Mouse (Mus musculus) forebrain, embryonic 14.5 days (tissue): ENCODE measurements at regions not wholly inside any gene's neighbourhood (a gene's known extent, or its start where the extent isn't known, plus 50 kb on each side); places are given as distances from the start of the nearest gene placed in this dataset.

Experiments
- ATAC-seq: fragments of 200-750 bp; cut with Nextera tagmentation; 2 replicates; pipeline ENCODE4 v1.8.0; 2017; ENCODE audit warnings: mild to moderate bottlenecking, moderate library complexity
- DNase-seq: peaks from one replicate; pipeline ENCODE4 v3.0.0-alpha.2; 2015; ENCODE audit warnings: low spot score
- H3K27ac ChIP-seq: fragments of 300-500 bp; sonication (generic); 2 replicates; pipeline ENCODE4 v1.5.1; 2014; ENCODE audit warnings: low read depth, mild to moderate bottlenecking, control low read depth, low read length, moderate library complexity
- H3K27me3 ChIP-seq: fragments of 300-500 bp; sonication (generic); replicated peaks from 2 replicates; pipeline ENCODE4 v1.6.1; 2014; ENCODE audit warnings: low read length, control low read depth, mixed read lengths; ENCODE audit not compliant: control insufficient read depth, insufficient read depth
- H3K36me3 ChIP-seq: fragments of 300-500 bp; sonication (generic); 2 replicates; pipeline ENCODE4 v1.6.1; 2014; ENCODE audit warnings: low read length, control low read depth; ENCODE audit not compliant: control insufficient read depth, insufficient read depth
- H3K4me1 ChIP-seq: fragments of 300-500 bp; sonication (generic); 2 replicates; pipeline ENCODE4 v1.6.1; 2014; ENCODE audit warnings: antibody characterized with exemption, low read length, control low read depth; ENCODE audit not compliant: control insufficient read depth, insufficient read depth
- H3K4me2 ChIP-seq: fragments of 300-500 bp; sonication (generic); 2 replicates; pipeline ENCODE4 v1.6.1; 2014; ENCODE audit warnings: mild to moderate bottlenecking, control low read depth, low read length
- H3K4me3 ChIP-seq: fragments of 300-500 bp; sonication (generic); 2 replicates; pipeline ENCODE4 v1.5.1; 2014; ENCODE audit warnings: low read depth, low read length, control low read depth
- H3K9ac ChIP-seq: fragments of 300-500 bp; sonication (generic); 2 replicates; pipeline ENCODE4 v1.6.1; 2014; ENCODE audit warnings: mild to moderate bottlenecking, low read length, control low read depth, moderate library complexity
- H3K9me3 ChIP-seq: fragments of 300-500 bp; sonication (generic); replicated peaks from 2 replicates; pipeline ENCODE4 v1.6.1; 2016; ENCODE audit warnings: low read length, control low read depth, mixed read lengths; ENCODE audit not compliant: control insufficient read depth
- WGBS: fragments of 180-500 bp; shearing (Covaris S2); extraction: QIAGEN DNeasy Blood & Tissue Kit; methylation state at CpG from one replicate; pipeline ENCODE4 v1.1.7; 2014; 5-methylcytosine and 5-hydroxymethylcytosine counted together

- Histone ChIP-seq H3K4me3 (no peak overlapping the region), H3K27ac (no peak overlapping the region), H3K9me3 (no peaks in the 10 kb centered on the region), H3K4me1 (no peaks in the 10 kb centered on the region), H3K27me3 (no peaks in the 10 kb centered on the region), H3K4me2 (no peak overlapping the region), H3K36me3 (no peaks in the 10 kb centered on the region), H3K9ac (no peak overlapping the region)
- ATAC-seq (peak; percentile 54), DNase-seq (peak; percentile 33)
- 40% methylated on average over 2 of the region's 2 CpGs for WGBS
Observed at GRCm38 (mm10) chr15:25187881-25188326, 225.7 kb downstream of the Basp1 start.

DNA sequence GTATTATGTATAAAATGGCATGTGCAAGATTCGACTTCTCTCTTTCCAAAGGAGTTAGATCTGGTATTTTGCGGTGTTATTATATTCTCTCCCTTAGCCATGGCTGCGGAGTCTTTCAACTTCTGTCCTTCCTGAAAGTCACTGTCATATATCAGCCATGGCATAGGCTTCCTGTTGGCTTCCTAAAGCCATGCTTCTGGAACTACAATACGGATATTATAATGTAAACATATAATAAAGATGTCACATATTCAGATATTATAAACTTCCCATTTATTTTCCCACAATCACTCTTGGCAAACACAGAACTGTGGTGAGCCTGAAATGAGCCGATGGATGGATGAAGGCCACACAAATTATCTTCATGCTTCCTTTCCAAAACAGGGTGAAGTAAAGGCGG lies 240.8 kb downstream of the Basp1 start:
- no peak overlapping the region for H3K27ac ChIP-seq
- no peak overlapping the region for H3K9ac ChIP-seq
- H3K9me3 ChIP-seq, result no peaks in the 10 kb centered on the region
- no peak overlapping the region for H3K4me3 ChIP-seq
- WGBS, result 95% methylated on average over 6 of the region's 6 CpGs
- no peak for ATAC-seq
- H3K27me3 ChIP-seq, result no peaks in the 10 kb centered on the region
- no peaks in the 10 kb centered on the region for H3K4me1 ChIP-seq
- H3K36me3 ChIP-seq, result no peaks in the 10 kb centered on the region
- H3K4me2 ChIP-seq, result no peak overlapping the region
- DNase-seq, result no peak

DNA sequence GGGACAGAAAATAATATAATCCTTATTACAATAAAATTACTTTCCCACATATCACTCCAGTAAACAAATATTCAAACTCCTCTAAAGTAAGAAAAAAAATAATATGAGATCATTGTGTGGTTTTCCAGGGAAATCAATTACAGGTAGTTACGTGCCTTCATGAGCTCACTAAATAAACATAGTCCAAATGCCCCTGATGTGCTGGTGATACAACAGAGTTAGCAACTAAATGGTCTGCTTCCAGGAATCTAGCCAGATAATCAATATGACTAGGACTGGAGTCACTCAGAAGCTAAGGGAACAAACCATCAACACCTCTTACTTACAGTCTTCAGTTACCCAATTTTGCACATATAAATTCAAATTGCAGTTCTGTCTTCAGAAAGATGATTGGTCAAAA lies 267.2 kb downstream of the Basp1 start:
- Histone ChIP-seq H3K27ac (no peak overlapping the region), H3K4me2 (no peak overlapping the region), H3K9ac (no peak overlapping the region), H3K36me3 (no peaks in the 10 kb centered on the region), H3K27me3 (no peaks in the 10 kb centered on the region), H3K9me3 (no peaks in the 10 kb centered on the region), H3K4me3 (no peak overlapping the region), H3K4me1 (no peaks in the 10 kb centered on the region)
- ATAC-seq (no peak), DNase-seq (no peak)
- 87% methylated on average over 1 of the region's 1 CpGs for WGBS

DNA sequence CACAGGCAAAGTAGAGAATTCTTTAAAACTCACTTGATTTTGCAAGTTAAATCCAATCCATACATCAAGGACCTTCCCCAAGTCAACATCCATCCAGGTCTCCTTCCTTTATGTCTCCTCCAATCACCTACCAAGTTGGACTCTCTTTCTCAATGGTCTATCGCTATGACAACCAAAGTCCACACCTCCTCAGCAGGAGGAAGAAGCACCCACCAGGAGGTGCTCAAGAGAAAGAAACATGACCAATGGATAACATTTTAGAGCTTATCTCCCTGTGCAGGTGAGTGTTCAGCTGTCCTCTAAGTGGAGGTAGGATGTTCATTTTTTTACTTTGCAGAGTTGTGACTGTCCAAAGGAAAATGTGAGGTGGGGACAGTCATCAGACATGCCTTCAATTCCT lies 269.3 kb downstream of the Basp1 start:
- WGBS, result 67% methylated on average over 1 of the region's 1 CpGs
- Histone ChIP-seq H3K4me1 (no peaks in the 10 kb centered on the region), H3K9me3 (no peaks in the 10 kb centered on the region), H3K4me3 (no peak overlapping the region), H3K27ac (no peak overlapping the region), H3K36me3 (no peaks in the 10 kb centered on the region), H3K4me2 (no peak overlapping the region), H3K27me3 (no peaks in the 10 kb centered on the region), H3K9ac (no peak overlapping the region)
- DNase-seq (no peak), ATAC-seq (no peak)

DNA sequence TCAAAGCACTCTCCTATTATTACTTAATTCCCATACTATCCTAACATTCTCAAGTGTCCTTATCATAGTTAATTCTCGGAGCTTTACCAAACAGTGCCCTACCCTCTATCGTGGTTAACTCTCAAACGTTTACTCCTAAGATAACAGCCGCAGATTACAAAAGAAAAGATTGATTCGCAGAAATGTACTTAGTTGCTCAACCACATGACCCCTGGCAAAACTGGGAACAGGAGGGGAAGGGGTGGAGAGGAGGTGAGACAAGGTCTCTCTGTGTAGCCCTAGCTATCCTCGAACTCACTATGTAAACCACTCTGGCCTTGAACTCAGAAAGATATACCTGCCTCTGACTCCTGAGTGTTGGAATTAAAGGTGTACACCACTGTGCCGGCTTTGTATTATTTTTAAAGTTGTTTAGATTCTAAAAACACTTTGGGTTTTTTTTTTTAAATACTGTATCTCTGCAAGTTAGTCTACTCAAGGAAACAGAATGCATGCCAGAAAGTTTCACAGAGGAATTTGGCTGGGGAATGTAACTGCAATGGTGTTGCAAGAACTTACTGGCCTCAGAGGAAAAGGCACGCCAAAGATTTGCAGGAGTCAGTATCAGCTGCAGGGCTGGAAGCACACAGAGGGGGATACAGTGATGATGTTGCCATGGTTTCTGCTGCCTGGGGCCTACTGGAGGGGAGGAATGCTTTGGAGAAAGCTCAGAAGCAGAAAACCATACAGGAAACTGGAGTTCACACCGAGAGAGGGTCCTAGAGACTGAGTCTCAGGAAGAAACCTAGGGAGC lies 273.0 kb downstream of the Basp1 start:
- WGBS, result 73% methylated on average over 9 of the region's 9 CpGs
- ATAC-seq (peak; percentile 48; the same call in 1 of the 2 replicates), DNase-seq (peak; percentile 56)
- Histone ChIP-seq H3K9ac (no peak overlapping the region), H3K4me3 (no peak overlapping the region), H3K9me3 (no peaks in the 10 kb centered on the region), H3K4me1 (no peaks in the 10 kb centered on the region), H3K27ac (no peak overlapping the region), H3K36me3 (no peaks in the 10 kb centered on the region), H3K4me2 (no peak overlapping the region), H3K27me3 (no peaks in the 10 kb centered on the region)

DNA sequence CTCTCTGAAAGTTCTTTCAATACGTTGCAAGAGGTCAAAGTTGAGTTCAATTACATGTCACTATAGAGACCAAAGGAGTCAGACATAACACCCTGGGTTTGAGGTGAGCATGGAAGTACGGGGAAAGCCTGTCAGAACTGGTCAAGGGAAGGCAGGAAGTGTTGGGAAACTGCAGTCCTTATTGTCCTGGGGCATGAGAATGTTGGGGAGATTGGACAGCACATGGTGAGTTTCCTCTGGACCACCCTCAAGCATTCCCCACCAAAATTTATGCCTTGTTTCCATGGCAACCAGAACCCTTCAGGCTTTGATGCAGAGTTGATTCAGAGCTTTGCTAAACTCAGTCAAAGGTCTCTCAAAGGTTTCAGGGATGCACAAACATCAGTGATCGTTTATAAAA lies 276.5 kb downstream of the Basp1 start:
- no peaks in the 10 kb centered on the region for H3K36me3 ChIP-seq
- no peak overlapping the region for H3K9ac ChIP-seq
- H3K9me3 ChIP-seq, result no peaks in the 10 kb centered on the region
- H3K27ac ChIP-seq, result no peak overlapping the region
- DNase-seq (peak; percentile 23), ATAC-seq (no peak)
- H3K4me2 ChIP-seq, result no peak overlapping the region
- H3K27me3 ChIP-seq, result no peaks in the 10 kb centered on the region
- no peak overlapping the region for H3K4me3 ChIP-seq
- no peaks in the 10 kb centered on the region for H3K4me1 ChIP-seq
- WGBS, result 8% methylated on average over 3 of the region's 3 CpGs

- ATAC-seq (no peak), DNase-seq (no peak)
- Histone ChIP-seq H3K4me1 (no peaks in the 10 kb centered on the region), H3K4me3 (no peak overlapping the region), H3K9ac (no peak overlapping the region), H3K27me3 (no peaks in the 10 kb centered on the region), H3K9me3 (no peaks in the 10 kb centered on the region), H3K36me3 (no peaks in the 10 kb centered on the region), H3K27ac (no peak overlapping the region), H3K4me2 (no peak overlapping the region)
- WGBS, result 89% methylated on average over 19 of the region's 19 CpGs
Observed at GRCm38 (mm10) chr15:25135471-25136262, 277.9 kb downstream of the Basp1 start.

DNA sequence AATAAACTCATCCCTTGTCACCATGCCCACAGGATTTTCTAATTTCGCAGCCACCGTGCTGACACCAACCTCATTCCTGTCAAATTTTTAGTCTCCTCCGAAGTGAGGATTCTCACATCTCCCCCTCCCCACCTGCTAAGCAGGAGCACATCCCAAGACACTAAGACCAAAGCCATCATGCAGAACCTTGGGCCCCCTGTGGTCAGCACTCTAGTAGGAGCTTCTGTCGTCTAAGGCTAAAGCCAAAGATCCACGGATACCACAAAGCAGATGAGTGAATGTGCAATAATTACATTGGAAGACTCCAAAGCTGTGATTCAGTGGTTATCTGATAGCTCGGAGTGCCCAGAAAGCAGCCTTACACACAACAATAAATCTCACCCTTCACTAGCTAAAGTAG lies 283.5 kb downstream of the Basp1 start:
- DNase-seq (no peak), ATAC-seq (no peak)
- no peaks in the 10 kb centered on the region for H3K9me3 ChIP-seq
- H3K27ac ChIP-seq, result no peak overlapping the region
- no peak overlapping the region for H3K9ac ChIP-seq
- no peak overlapping the region for H3K4me3 ChIP-seq
- H3K36me3 ChIP-seq, result no peaks in the 10 kb centered on the region
- WGBS, result 71% methylated on average over 6 of the region's 6 CpGs
- H3K4me2 ChIP-seq, result no peak overlapping the region
- H3K4me1 ChIP-seq, result no peaks in the 10 kb centered on the region
- no peaks in the 10 kb centered on the region for H3K27me3 ChIP-seq

DNA sequence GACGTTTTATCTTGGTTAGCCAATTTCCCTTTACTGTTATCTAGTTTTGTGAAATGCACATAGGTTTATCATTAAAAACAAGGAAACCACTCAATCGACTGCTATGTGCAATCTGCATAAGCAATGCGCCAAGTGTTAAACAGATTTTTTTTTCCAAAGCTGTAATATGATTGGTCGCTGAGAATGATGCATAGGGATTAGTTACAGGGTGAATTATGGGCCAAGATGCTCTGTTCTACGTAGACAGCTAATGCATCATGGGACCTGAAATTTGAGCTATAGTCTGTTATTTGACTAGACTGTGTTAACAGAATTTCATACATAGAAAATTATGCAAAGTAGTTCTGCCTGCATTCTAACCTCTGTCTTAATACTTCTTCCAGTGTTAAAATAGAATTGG lies 284.0 kb downstream of the Basp1 start:
- Histone ChIP-seq H3K4me1 (no peaks in the 10 kb centered on the region), H3K27me3 (no peaks in the 10 kb centered on the region), H3K36me3 (no peaks in the 10 kb centered on the region), H3K9me3 (no peaks in the 10 kb centered on the region), H3K27ac (no peak overlapping the region), H3K4me2 (no peak overlapping the region), H3K9ac (no peak overlapping the region), H3K4me3 (no peak overlapping the region)
- WGBS, result 79% methylated on average over 5 of the region's 5 CpGs
- peak; percentile 50; the same call in 1 of the 2 replicates for ATAC-seq
- DNase-seq, result peak; percentile 34
